Mouse (Mus musculus) hindbrain, embryonic 11.5 days (tissue): ENCODE measurements around the gene Scamp3. TPM values are rescaled to one million over a fixed set of nuclear protein-coding genes. Genes with fewer than 3 reads are reported as not detected.
A peak's percentile ranks its signal among the peaks of the same experiment; 100 is the strongest.
"Not testable (repeated sequence)": the region's sequence is repeated elsewhere in the genome, so short reads cannot be mapped to it uniquely, and the experiment has no call there.

Experiments used
- ATAC-seq: fragments of 200-750 bp; cut with Nextera tagmentation; 2 replicates; pipeline ENCODE4 v1.8.0; 2017; ENCODE audit warnings: mild to moderate bottlenecking, moderate TSS enrichment, moderate library complexity; ENCODE audit not compliant: low FRiP score
- DNase-seq: peaks from one replicate; pipeline ENCODE4 v3.0.0-alpha.2; 2015; ENCODE audit warnings: low spot score
- H3K27ac ChIP-seq: fragments of 300-500 bp; sonication (generic); 2 replicates; pipeline ENCODE4 v1.5.1; 2014; ENCODE audit warnings: mild to moderate bottlenecking, low read depth, low read length
- H3K27me3 ChIP-seq: fragments of 300-500 bp; sonication (generic); 2 replicates; pipeline ENCODE4 v1.6.1; 2014; ENCODE audit warnings: mild to moderate bottlenecking, low read length, moderate library complexity, mixed read lengths; ENCODE audit not compliant: control insufficient read depth, insufficient read depth
- H3K36me3 ChIP-seq: fragments of 300-500 bp; sonication (generic); 2 replicates; pipeline ENCODE4 v1.6.1; 2014; ENCODE audit warnings: mild to moderate bottlenecking, low read length, moderate library complexity, mixed read lengths; ENCODE audit not compliant: control insufficient read depth, insufficient read depth
- H3K4me1 ChIP-seq: fragments of 300-500 bp; sonication (generic); replicated peaks from 2 replicates; pipeline ENCODE4 v1.6.1; 2014; ENCODE audit warnings: low read length, mixed read lengths; ENCODE audit not compliant: control insufficient read depth, insufficient read depth
- H3K4me2 ChIP-seq: fragments of 300-500 bp; sonication (generic); replicated peaks from 2 replicates; pipeline ENCODE4 v1.6.1; 2014; ENCODE audit warnings: mild to moderate bottlenecking, low read depth, low read length
- H3K4me3 ChIP-seq: fragments of 300-500 bp; sonication (generic); 2 replicates; pipeline ENCODE4 v1.5.1; 2014; ENCODE audit warnings: low read depth, low read length
- H3K9ac ChIP-seq: fragments of 300-500 bp; sonication (generic); 2 replicates; pipeline ENCODE4 v1.6.1; 2014; ENCODE audit warnings: low read depth, low read length
- H3K9me3 ChIP-seq: fragments of 300-500 bp; sonication (generic); 2 replicates; pipeline ENCODE4 v1.6.1; 2016; ENCODE audit warnings: low read length; ENCODE audit not compliant: control insufficient read depth
- WGBS: fragments of 180-500 bp; shearing (Covaris S2); extraction: QIAGEN DNeasy Blood & Tissue Kit; methylation state at CpG from one replicate; pipeline ENCODE4 v1.1.7; 2014; 5-methylcytosine and 5-hydroxymethylcytosine counted together
- polyA plus RNA-seq: library from polyadenylated mRNA; unstranded; fragments of >200 nt; fragmentation: Nextera tagmentation; extraction: Ambion mirVana; gene quantifications from 2 replicates; pipeline ENCODE4 v1.2.1, GENCODE M21; 2014

Scamp3 gene
- polyA plus RNA-seq, 1 experiment from 2014 or later, result 90.4 TPM

GRCm38 (mm10) chr3:89209731-89210130 lies 32.5 kb downstream of the Scamp3 start:
- no peak for ATAC-seq
- H3K9me3 ChIP-seq, result no peaks in the 10 kb centered on the region
- no peak overlapping the region for H3K4me2 ChIP-seq
- H3K27ac ChIP-seq, result no peak overlapping the region
- DNase-seq, result no peak
- H3K36me3 ChIP-seq, result peaks cover 17% of the 10 kb centered on the region; the same call in 1 of the 2 replicates
- H3K9ac ChIP-seq, result no peak overlapping the region
- H3K4me1 ChIP-seq, result no peaks in the 10 kb centered on the region; the same call in 1 of the 2 replicates
- H3K27me3 ChIP-seq, result no peaks in the 10 kb centered on the region
- no peak overlapping the region for H3K4me3 ChIP-seq
- 95% methylated on average over 7 of the region's 7 CpGs for WGBS

- no peak overlapping the region for H3K4me3 ChIP-seq
- DNase-seq (no peak), ATAC-seq (no peak)
- WGBS, result 88% methylated on average over 13 of the region's 13 CpGs
- H3K27ac ChIP-seq, result no peak overlapping the region
- peaks cover 17% of the 10 kb centered on the region; the same call in 1 of the 2 replicates for H3K36me3 ChIP-seq
- no peaks in the 10 kb centered on the region for H3K27me3 ChIP-seq
- H3K4me2 ChIP-seq, result no peak overlapping the region
- no peak overlapping the region for H3K9ac ChIP-seq
- H3K4me1 ChIP-seq, result no peaks in the 10 kb centered on the region; the same call in 1 of the 2 replicates
- no peaks in the 10 kb centered on the region for H3K9me3 ChIP-seq
Observed at GRCm38 (mm10) chr3:89210162-89210561, 32.9 kb downstream of the Scamp3 start.

- no peak overlapping the region for H3K4me2 ChIP-seq
- no peak for DNase-seq
- H3K27ac ChIP-seq, result no peak overlapping the region
- ATAC-seq, result no peak
- no peak overlapping the region for H3K4me3 ChIP-seq
- H3K9me3 ChIP-seq, result no peaks in the 10 kb centered on the region
- no peaks in the 10 kb centered on the region; the same call in 1 of the 2 replicates for H3K4me1 ChIP-seq
- no peaks in the 10 kb centered on the region for H3K27me3 ChIP-seq
- peaks cover 17% of the 10 kb centered on the region; the same call in 1 of the 2 replicates for H3K36me3 ChIP-seq
- 89% methylated on average over 7 of the region's 7 CpGs for WGBS
- H3K9ac ChIP-seq, result no peak overlapping the region
Observed at GRCm38 (mm10) chr3:89210731-89211130, 33.5 kb downstream of the Scamp3 start.

- Histone ChIP-seq H3K36me3 (peaks cover 3% of the 10 kb centered on the region; the same call in 1 of the 2 replicates), H3K9ac (peak overlapping the region; percentile 64), H3K9me3 (no peaks in the 10 kb centered on the region), H3K27ac (peak overlapping the region; percentile 98), H3K4me3 (peak overlapping the region; percentile 63), H3K4me2 (peak overlapping the region; percentile 66), H3K4me1 (no peaks in the 10 kb centered on the region; the same call in 1 of the 2 replicates), H3K27me3 (no peaks in the 10 kb centered on the region)
- WGBS, result under 1% methylated on average over 64 of the region's 69 CpGs
- ATAC-seq (peak; percentile 89), DNase-seq (peak; percentile 98)
Observed at GRCm38 (mm10) chr3:89213803-89214530, 36.7 kb downstream of the Scamp3 start.

GRCm38 (mm10) chr3:89214681-89215411 lies 37.6 kb downstream of the Scamp3 start, which contains the start of gene Thbs3:
Thbs3 (plus strand) TSS chr3:89215180.
- 1% methylated on average over 18 of the region's 19 CpGs for WGBS
- Histone ChIP-seq H3K27me3 (no peaks in the 10 kb centered on the region), H3K36me3 (no peaks in the 10 kb centered on the region; the same call in 1 of the 2 replicates), H3K9me3 (no peaks in the 10 kb centered on the region), H3K4me3 (peak within 1 kb of the TSS; percentile 63), H3K4me2 (peak within 1 kb of the TSS; percentile 66), H3K27ac (peak within 1 kb of the TSS; percentile 98), H3K4me1 (peaks cover 3% of the 10 kb centered on the region; the same call in 1 of the 2 replicates), H3K9ac (peak within 1 kb of the TSS; percentile 64)
- DNase-seq (peak; percentile 71), ATAC-seq (no peak)

- H3K9me3 ChIP-seq, result no peaks in the 10 kb centered on the region
- peak overlapping the region; percentile 35 for H3K9ac ChIP-seq
- DNase-seq, result peak; percentile 94
- WGBS, result 1% methylated on average over 6 of the region's 6 CpGs
- peak overlapping the region; percentile 98 for H3K27ac ChIP-seq
- peak; percentile 17 for ATAC-seq
- H3K36me3 ChIP-seq, result no peaks in the 10 kb centered on the region; the same call in 1 of the 2 replicates
- peaks cover 3% of the 10 kb centered on the region; the same call in 1 of the 2 replicates for H3K4me1 ChIP-seq
- no peaks in the 10 kb centered on the region for H3K27me3 ChIP-seq
- H3K4me2 ChIP-seq, result peak overlapping the region; percentile 66
- H3K4me3 ChIP-seq, result peak overlapping the region; percentile 63
Observed at GRCm38 (mm10) chr3:89215853-89216252, 38.6 kb downstream of the Scamp3 start.

- not testable (repeated sequence) for DNase-seq, H3K27me3 ChIP-seq, H3K4me3 ChIP-seq, H3K36me3 ChIP-seq, H3K4me1 ChIP-seq, ATAC-seq, H3K9ac ChIP-seq, H3K9me3 ChIP-seq, H3K27ac ChIP-seq
- peak overlapping the region; percentile 66; the same call in 1 of the 2 replicates for H3K4me2 ChIP-seq
- 73% methylated on average over 7 of the region's 7 CpGs for WGBS
Observed at GRCm38 (mm10) chr3:89216407-89216806, 39.1 kb downstream of the Scamp3 start.

GRCm38 (mm10) chr3:89218271-89218670 lies 41.0 kb downstream of the Scamp3 start:
- WGBS, result 100% methylated on average over 1 of the region's 1 CpGs

More at GRCm38 (mm10) chr3:89218271-89218670, 41.0 kb downstream of the Scamp3 start:
- peaks cover 3% of the 10 kb centered on the region; the same call in 1 of the 2 replicates for H3K4me1 ChIP-seq
- no peak overlapping the region for H3K4me2 ChIP-seq
- H3K27ac ChIP-seq, result no peak overlapping the region
- no peaks in the 10 kb centered on the region for H3K9me3 ChIP-seq
- no peaks in the 10 kb centered on the region for H3K27me3 ChIP-seq
- H3K4me3 ChIP-seq, result no peak overlapping the region
- no peaks in the 10 kb centered on the region; the same call in 1 of the 2 replicates for H3K36me3 ChIP-seq
- ATAC-seq (no peak), DNase-seq (no peak)
- H3K9ac ChIP-seq, result no peak overlapping the region
